Mouse (Mus musculus) midbrain, embryonic 15.5 days (tissue): ENCODE measurements around the gene Neb. TPM values are rescaled to one million over a fixed set of nuclear protein-coding genes. Genes with fewer than 3 reads are reported as not detected.

Source experiments
- ATAC-seq: fragments of 200-750 bp; cut with Nextera tagmentation; replicated peaks from 2 replicates; pipeline ENCODE4 v1.8.0; 2017; ENCODE audit warnings: moderate TSS enrichment
- H3K27ac ChIP-seq: fragments of 300-500 bp; sonication (generic); 2 replicates; pipeline ENCODE4 v1.5.1; 2015; ENCODE audit warnings: mild to moderate bottlenecking, inconsistent platforms
- H3K27me3 ChIP-seq: fragments of 300-500 bp; sonication (generic); replicated peaks from 2 replicates; pipeline ENCODE4 v1.6.1; 2015; ENCODE audit warnings: inconsistent platforms
- H3K36me3 ChIP-seq: fragments of 300-500 bp; sonication (generic); replicated peaks from 2 replicates; pipeline ENCODE4 v1.6.1; 2015; ENCODE audit warnings: inconsistent platforms
- H3K4me1 ChIP-seq: fragments of 300-500 bp; sonication (generic); 2 replicates; pipeline ENCODE4 v1.6.1; 2015; ENCODE audit warnings: inconsistent platforms
- H3K4me2 ChIP-seq: fragments of 300-500 bp; sonication (generic); 2 replicates; pipeline ENCODE4 v1.6.1; 2015; ENCODE audit warnings: inconsistent platforms, mild to moderate bottlenecking, moderate library complexity
- H3K4me3 ChIP-seq: fragments of 300-500 bp; sonication (generic); 2 replicates; pipeline ENCODE4 v1.5.1; 2015; ENCODE audit warnings: mild to moderate bottlenecking, inconsistent platforms
- H3K9ac ChIP-seq: fragments of 300-500 bp; sonication (generic); 2 replicates; pipeline ENCODE4 v1.6.1; 2015; ENCODE audit warnings: mild to moderate bottlenecking, inconsistent platforms
- H3K9me3 ChIP-seq: fragments of 300-500 bp; sonication (generic); 2 replicates; pipeline ENCODE4 v1.6.1; 2016; ENCODE audit warnings: inconsistent platforms
- WGBS: fragments of 180-500 bp; shearing (Covaris S2); methylation state at CpG from one replicate; pipeline ENCODE4 v1.1.7; 2015; ENCODE audit warnings: mixed read lengths; 5-methylcytosine and 5-hydroxymethylcytosine counted together
- polyA plus RNA-seq: library from polyadenylated mRNA; unstranded; fragments of >200 nt; fragmentation: Nextera tagmentation; extraction: Ambion mirVana; gene quantifications from 2 replicates; pipeline ENCODE4 v1.2.1, GENCODE M21; 2015

The Neb gene
- polyA plus RNA-seq, 1 experiment from 2014 or later, result 0.65 TPM

DNA sequence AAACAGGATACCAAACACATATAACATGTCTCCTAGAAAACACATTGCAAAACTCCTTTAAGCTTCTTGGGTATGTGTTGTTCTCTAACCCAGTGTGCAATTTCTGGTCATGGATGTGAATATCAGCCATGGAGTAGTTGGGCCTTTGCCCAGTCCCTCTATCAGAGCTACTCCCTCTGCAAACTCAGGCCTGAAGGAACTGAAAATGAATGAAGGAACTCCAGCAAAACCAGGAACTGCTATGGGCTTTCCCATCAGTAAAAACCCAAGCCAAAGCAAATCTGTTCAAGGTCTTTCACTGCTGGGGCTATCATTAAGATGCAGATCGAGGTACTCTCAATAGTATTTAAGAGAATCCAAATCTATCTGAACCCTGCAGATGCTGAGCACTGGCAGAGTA, 90.8 kb downstream of the Neb start:
- no peak overlapping the region for H3K4me3 ChIP-seq
- WGBS, result 72% methylated on average over 1 of the region's 1 CpGs
- H3K27ac ChIP-seq, result no peak overlapping the region
- no peaks in the 10 kb centered on the region for H3K4me1 ChIP-seq
- ATAC-seq, result no peak
- H3K9ac ChIP-seq, result no peak overlapping the region
- no peaks in the 10 kb centered on the region for H3K27me3 ChIP-seq
- no peaks in the 10 kb centered on the region for H3K9me3 ChIP-seq
- H3K4me2 ChIP-seq, result no peak overlapping the region
- H3K36me3 ChIP-seq, result no peaks in the 10 kb centered on the region

DNA sequence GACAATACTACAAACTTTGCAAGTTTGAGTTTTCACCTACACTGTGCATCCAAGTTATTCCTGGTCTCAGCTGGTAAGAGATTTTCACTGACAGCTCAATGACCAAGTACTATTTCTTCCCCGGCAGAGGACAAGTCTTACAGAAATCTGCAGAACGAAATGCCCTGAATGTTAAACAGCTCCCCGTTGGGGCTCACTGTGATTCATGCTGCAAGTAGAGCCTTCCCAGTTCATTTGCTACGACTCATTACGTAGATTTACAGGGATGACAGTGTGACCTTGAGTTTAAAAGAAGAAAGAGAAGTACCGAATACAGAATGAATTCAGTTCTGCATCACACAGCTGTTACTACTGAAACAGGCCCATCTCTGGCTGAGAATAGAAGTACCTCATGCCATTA, 91.9 kb downstream of the Neb start:
- H3K4me2 ChIP-seq, result no peak overlapping the region
- no peak for ATAC-seq
- no peak overlapping the region for H3K4me3 ChIP-seq
- no peaks in the 10 kb centered on the region for H3K9me3 ChIP-seq
- H3K27ac ChIP-seq, result no peak overlapping the region
- H3K36me3 ChIP-seq, result no peaks in the 10 kb centered on the region
- no peaks in the 10 kb centered on the region for H3K4me1 ChIP-seq
- 67% methylated on average over 6 of the region's 6 CpGs for whole genome bisulfite sequencing
- no peak overlapping the region for H3K9ac ChIP-seq
- no peaks in the 10 kb centered on the region for H3K27me3 ChIP-seq

DNA sequence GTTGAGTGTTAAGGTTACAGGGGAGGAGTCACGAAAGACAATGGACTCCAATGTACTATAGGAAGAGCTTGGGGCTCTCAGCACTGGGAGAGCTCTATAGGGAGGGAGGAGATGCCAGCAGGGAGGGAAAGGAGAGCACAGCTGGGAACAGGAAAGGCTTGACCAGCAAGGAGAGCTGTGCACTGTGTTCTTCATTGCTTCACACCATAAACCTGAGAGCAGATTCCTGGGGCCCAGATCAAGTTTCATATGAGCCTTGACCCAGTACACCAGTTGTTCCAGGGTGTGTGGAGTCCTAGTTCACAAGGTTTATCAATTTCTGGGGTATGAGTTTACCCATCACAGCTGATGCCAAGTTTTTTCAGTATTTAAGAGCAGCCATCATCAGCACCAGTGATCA, 106.1 kb downstream of the Neb start:
- no peak for ATAC-seq
- Histone ChIP-seq H3K9ac (no peak overlapping the region), H3K27me3 (no peaks in the 10 kb centered on the region), H3K4me1 (no peaks in the 10 kb centered on the region), H3K9me3 (no peaks in the 10 kb centered on the region), H3K4me2 (no peak overlapping the region), H3K4me3 (no peak overlapping the region), H3K36me3 (no peaks in the 10 kb centered on the region), H3K27ac (no peak overlapping the region)
- 29% methylated on average over 1 of the region's 1 CpGs for WGBS

DNA sequence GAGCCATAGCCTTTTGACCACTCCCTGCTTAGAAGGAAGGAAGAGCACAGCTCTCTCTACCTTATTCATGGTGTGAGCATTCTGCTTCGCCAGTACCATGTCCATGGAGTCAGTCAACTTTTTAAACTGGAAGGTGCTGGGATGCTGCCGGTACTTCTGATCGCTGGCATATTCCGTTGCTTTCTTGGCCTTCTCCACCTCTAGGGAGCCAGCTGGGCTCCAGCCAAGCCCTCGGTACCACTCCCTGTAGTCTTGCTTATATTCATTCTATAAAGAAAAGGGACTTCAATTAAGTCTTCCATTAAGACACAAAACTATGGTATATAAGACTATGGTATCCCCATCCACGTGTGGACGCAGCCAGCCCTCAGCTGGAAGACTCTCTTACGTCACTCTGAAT, 107.4 kb downstream of the Neb start:
- Histone ChIP-seq H3K27ac (no peak overlapping the region), H3K4me1 (no peaks in the 10 kb centered on the region), H3K27me3 (no peaks in the 10 kb centered on the region), H3K9ac (no peak overlapping the region), H3K4me3 (no peak overlapping the region), H3K9me3 (no peaks in the 10 kb centered on the region), H3K36me3 (no peaks in the 10 kb centered on the region), H3K4me2 (no peak overlapping the region)
- WGBS, result 90% methylated on average over 8 of the region's 8 CpGs
- ATAC-seq, result no peak

DNA sequence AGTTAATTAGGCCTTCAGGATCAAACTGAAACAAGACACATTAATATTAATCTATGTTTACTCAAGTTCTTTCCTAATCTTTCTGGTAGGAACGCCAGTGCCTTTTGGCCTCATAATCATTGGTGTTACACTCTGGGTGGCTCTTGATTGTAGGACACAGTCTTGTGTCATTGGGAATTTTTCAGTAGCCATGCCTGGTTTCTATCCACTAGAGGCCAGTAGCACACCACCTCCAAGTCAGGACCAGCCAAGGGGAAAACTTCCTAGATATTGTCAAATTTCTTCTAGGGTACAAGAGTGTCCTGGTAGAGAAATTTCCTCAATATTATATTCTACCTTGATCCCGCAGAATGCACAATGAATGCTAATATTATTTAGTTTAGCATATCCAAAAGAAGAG, 116.1 kb downstream of the Neb start:
- no peak overlapping the region for H3K9ac ChIP-seq
- H3K4me3 ChIP-seq, result no peak overlapping the region
- no peak overlapping the region for H3K4me2 ChIP-seq
- no peaks in the 10 kb centered on the region for H3K27me3 ChIP-seq
- no peak overlapping the region for H3K27ac ChIP-seq
- H3K9me3 ChIP-seq, result no peaks in the 10 kb centered on the region
- H3K4me1 ChIP-seq, result no peaks in the 10 kb centered on the region
- whole genome bisulfite sequencing, result 57% methylated on average over 2 of the region's 2 CpGs
- peak; percentile 81; the same call in 1 of the 2 replicates for ATAC-seq
- H3K36me3 ChIP-seq, result no peaks in the 10 kb centered on the region

DNA sequence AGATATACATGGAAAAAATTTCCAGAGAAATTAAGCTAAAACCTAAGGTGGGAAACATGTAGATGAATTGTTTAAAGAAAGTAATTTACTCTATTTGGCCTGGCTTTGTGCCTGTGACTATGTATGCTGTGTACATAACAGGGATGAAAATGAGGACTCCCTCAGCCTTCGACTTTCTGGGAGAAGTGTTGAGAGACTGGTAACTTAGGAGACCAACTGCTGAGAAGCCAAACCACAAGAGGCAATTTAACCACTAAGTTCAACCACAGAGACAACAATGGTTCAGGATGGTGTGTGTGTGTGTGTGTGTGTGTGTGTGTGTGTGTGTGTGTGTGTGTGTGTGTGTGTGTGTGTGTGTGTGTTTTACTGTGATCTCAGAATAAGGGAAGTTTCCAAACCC, 126.2 kb downstream of the Neb start:
- 71% methylated on average over 1 of the region's 1 CpGs for WGBS
- Histone ChIP-seq H3K27ac (no peak overlapping the region), H3K27me3 (no peaks in the 10 kb centered on the region), H3K4me2 (no peak overlapping the region), H3K9ac (no peak overlapping the region), H3K9me3 (no peaks in the 10 kb centered on the region), H3K4me3 (no peak overlapping the region), H3K4me1 (peaks cover 5% of the 10 kb centered on the region; the same call in 1 of the 2 replicates), H3K36me3 (no peaks in the 10 kb centered on the region)
- ATAC-seq, result no peak

DNA sequence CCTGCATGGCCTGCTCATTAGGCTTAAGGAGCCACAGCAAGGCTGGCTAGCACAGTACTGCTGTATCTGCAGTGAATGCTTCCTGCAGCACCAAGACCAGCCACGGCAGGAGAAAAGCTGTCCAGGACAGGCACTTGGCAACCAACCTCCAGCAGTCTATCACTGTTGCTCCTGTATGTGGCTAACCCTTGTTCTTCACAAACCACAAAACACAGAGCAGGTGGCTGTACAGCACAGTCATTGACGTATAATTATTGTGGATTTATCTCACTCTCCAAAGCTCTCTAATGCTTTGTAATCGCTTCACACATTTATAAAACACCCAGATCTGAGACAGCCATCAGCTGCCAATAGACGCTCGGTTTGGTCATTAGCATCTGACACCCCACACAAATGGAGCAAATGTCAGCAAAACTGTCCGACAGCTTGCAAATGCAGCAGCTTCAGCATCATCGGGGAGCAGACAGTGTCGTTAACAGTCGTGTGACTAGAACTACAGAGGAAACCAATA, 129.9 kb downstream of the Neb start:
- no peaks in the 10 kb centered on the region for H3K27me3 ChIP-seq
- H3K4me2 ChIP-seq, result no peak overlapping the region
- H3K27ac ChIP-seq, result no peak overlapping the region
- no peaks in the 10 kb centered on the region for H3K36me3 ChIP-seq
- H3K4me1 ChIP-seq, result peaks cover 5% of the 10 kb centered on the region; the same call in 1 of the 2 replicates
- H3K9ac ChIP-seq, result no peak overlapping the region
- 40% methylated on average over 9 of the region's 9 CpGs for WGBS
- ATAC-seq, result peak; percentile 42
- H3K4me3 ChIP-seq, result no peak overlapping the region
- H3K9me3 ChIP-seq, result no peaks in the 10 kb centered on the region

DNA sequence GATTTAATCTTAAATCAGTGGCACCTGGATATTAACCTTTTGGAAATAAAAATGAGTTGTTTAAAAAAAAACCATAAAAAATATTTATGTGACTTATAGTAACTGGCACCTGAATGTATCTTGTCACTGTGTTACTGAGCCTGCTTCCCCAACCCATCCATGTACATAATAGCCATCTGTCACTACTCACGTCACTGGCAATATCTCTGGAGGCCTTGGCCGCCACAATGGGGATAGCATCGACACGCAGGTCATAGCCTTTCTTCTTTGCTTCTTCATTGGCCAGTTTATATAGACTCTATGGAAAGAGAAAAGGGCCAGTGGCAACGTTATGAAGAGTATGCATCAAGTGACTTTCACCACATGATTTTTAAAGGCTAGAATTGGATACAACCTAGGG, 133.2 kb downstream of the Neb start:
- ATAC-seq, result no peak
- Histone ChIP-seq H3K9me3 (no peaks in the 10 kb centered on the region), H3K4me2 (no peak overlapping the region), H3K27ac (no peak overlapping the region), H3K4me1 (peaks cover 5% of the 10 kb centered on the region; the same call in 1 of the 2 replicates), H3K4me3 (no peak overlapping the region), H3K36me3 (no peaks in the 10 kb centered on the region), H3K9ac (no peak overlapping the region), H3K27me3 (no peaks in the 10 kb centered on the region)
- WGBS, result 85% methylated on average over 5 of the region's 5 CpGs

DNA sequence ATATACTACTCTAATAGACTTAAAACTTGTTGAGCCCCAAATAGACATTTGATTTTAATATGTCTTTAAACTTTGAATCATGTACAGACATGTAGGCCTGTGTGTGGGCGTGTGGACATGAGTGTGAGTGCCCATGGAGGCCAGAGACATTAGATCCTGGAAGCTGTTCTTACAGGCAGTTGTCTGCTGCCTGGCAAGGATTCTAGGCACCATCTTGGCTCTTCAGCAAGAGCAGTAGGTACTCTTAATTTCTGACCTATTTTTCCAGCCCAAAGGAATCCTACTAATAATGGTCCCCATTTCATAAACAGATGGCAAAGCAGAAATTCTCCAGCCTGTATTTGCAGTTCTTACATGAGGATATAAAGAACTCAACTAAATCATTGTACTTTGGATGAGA, 135.6 kb downstream of the Neb start:
- H3K4me2 ChIP-seq, result no peak overlapping the region
- H3K36me3 ChIP-seq, result no peaks in the 10 kb centered on the region
- ATAC-seq, result no peak
- no peaks in the 10 kb centered on the region for H3K27me3 ChIP-seq
- H3K4me1 ChIP-seq, result no peaks in the 10 kb centered on the region
- no peak overlapping the region for H3K4me3 ChIP-seq
- 89% methylated on average over 1 of the region's 1 CpGs for WGBS
- no peak overlapping the region for H3K27ac ChIP-seq
- H3K9ac ChIP-seq, result no peak overlapping the region
- no peaks in the 10 kb centered on the region for H3K9me3 ChIP-seq

DNA sequence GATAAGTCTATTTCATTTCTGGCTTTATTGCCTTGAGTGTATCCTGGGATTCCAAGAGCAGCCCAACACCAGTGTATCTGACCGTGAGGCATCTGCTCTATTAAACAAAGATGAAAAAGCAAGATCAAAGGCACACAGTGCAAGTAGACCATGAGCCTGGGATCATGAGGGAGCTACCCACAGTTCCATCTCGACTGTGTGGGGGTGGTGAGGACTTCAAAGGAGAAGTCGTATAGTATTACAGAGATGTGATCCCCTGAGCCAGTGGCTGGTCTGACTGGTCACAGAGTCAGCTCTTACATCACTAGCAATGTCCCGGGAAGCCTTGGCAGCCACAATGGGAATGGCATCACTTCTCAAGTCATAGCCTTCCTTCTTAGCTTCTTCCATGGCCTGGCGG, 140.4 kb downstream of the Neb start:
- no peaks in the 10 kb centered on the region for H3K4me1 ChIP-seq
- H3K4me3 ChIP-seq, result no peak overlapping the region
- ATAC-seq, result 0 out of 2 replicates have a peak, but pooled peaks have one; percentile 33
- H3K27ac ChIP-seq, result no peak overlapping the region
- H3K9me3 ChIP-seq, result no peaks in the 10 kb centered on the region
- H3K9ac ChIP-seq, result no peak overlapping the region
- H3K27me3 ChIP-seq, result no peaks in the 10 kb centered on the region
- H3K36me3 ChIP-seq, result no peaks in the 10 kb centered on the region
- H3K4me2 ChIP-seq, result no peak overlapping the region
- 57% methylated on average over 5 of the region's 5 CpGs for WGBS

DNA sequence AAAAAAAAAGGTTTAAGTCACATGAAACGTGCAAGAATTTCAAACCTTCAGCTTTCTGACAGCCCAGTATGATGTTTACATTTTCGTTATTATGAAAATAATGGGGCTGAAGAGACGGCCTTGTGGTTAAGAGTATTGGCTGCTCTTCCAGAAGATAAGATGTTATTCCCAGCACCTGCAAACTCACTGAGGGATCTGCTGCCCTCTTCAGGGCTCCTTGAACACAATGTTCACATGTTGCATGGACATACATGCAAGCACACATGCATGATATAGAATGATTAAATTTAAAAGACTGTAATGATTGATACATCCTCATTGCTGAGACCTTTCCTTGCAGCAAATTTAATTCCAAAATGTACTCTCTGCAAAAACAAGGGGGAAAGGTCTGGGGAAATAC, 150.7 kb downstream of the Neb start:
- no peaks in the 10 kb centered on the region for H3K4me1 ChIP-seq
- no peaks in the 10 kb centered on the region for H3K9me3 ChIP-seq
- H3K4me3 ChIP-seq, result no peak overlapping the region
- no peak for ATAC-seq
- H3K36me3 ChIP-seq, result no peaks in the 10 kb centered on the region
- no peaks in the 10 kb centered on the region for H3K27me3 ChIP-seq
- WGBS, result 68% methylated on average over 3 of the region's 3 CpGs
- no peak overlapping the region for H3K4me2 ChIP-seq
- no peak overlapping the region for H3K27ac ChIP-seq
- H3K9ac ChIP-seq, result no peak overlapping the region

DNA sequence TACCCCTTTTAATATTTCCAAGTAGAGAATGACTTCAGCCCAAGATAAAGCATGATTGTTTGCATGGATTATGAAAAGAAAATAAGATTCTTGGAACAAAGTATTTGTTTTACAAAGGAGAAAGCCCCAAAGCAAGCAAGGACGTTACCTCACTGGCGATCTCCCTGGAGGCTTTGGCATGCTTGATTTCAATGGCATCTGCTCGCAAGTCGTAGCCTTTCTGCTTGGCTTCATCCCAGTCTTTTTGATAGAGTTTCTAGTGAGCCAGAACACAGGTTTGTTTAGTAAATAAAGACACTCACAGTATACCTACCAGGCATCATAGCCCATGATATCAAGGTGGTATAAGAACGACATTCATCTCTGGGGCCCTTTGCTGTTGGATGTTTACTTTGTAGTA, 153.9 kb downstream of the Neb start:
- no peaks in the 10 kb centered on the region for H3K4me1 ChIP-seq
- H3K4me2 ChIP-seq, result no peak overlapping the region
- no peak for ATAC-seq
- H3K4me3 ChIP-seq, result no peak overlapping the region
- WGBS, result 64% methylated on average over 5 of the region's 5 CpGs
- H3K27ac ChIP-seq, result no peak overlapping the region
- no peaks in the 10 kb centered on the region for H3K27me3 ChIP-seq
- no peak overlapping the region for H3K9ac ChIP-seq
- H3K36me3 ChIP-seq, result no peaks in the 10 kb centered on the region
- H3K9me3 ChIP-seq, result no peaks in the 10 kb centered on the region

DNA sequence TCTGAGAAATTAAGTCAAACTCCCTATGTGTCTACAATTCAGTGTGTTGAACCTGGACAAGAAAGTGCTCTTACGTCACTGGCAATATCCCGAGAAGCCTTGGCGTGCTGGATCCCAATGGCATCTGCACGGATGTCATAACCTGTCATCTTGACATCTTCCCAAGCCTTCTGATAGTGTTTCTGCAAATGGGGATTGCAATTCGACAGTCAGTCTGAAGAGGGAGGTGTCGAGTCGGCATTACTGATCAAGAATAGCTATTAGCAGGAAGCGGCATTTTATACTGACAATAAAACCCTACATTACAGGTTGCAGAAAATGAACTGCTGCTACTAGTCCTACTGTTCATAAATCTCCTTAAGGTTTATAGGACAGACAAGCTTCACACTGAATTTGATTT, 158.2 kb downstream of the Neb start:
- H3K27ac ChIP-seq, result no peak overlapping the region
- no peak for ATAC-seq
- H3K4me2 ChIP-seq, result no peak overlapping the region
- no peaks in the 10 kb centered on the region for H3K4me1 ChIP-seq
- no peaks in the 10 kb centered on the region for H3K36me3 ChIP-seq
- 33% methylated on average over 8 of the region's 8 CpGs for WGBS
- no peak overlapping the region for H3K9ac ChIP-seq
- H3K27me3 ChIP-seq, result no peaks in the 10 kb centered on the region
- H3K9me3 ChIP-seq, result no peaks in the 10 kb centered on the region
- H3K4me3 ChIP-seq, result no peak overlapping the region
